Mouse (Mus musculus): ENCODE measurements around the gene Nptn.

Nptn gene

GRCm38 (mm10) chr9:58581958-58582540 lies at the start of gene Nptn:
Gene Nptn (plus strand): TSS chr9:58582240.
- peak; percentile 88 to 98 for DNase-seq (ENCODE audit: low spot score in 2 of 2)

- DNase-seq (ENCODE audit: low spot score in 2 of 2): no peak
These were observed 48.7 kb upstream of the Nptn start for GRCm38 (mm10) chr9:58533322-58533721.

- DNase-seq (ENCODE audit: low spot score in 2 of 2): peak in 1 of 2 experiments; percentile 63
These were observed 47.3 kb upstream of the Nptn start for GRCm38 (mm10) chr9:58534766-58535165.

GRCm38 (mm10) chr9:58535447-58536134 lies 46.4 kb upstream of the Nptn start:
- peak in 1 of 2 experiments; percentile 51 for DNase-seq (ENCODE audit: low spot score in 2 of 2)

- peak in 1 of 2 experiments; percentile 45 for DNase-seq (ENCODE audit: low spot score in 2 of 2)
These were observed 44.3 kb upstream of the Nptn start for GRCm38 (mm10) chr9:58537774-58538173.

- DNase-seq (ENCODE audit: low spot score in 2 of 2): peak in 1 of 2 experiments; percentile 70
These were observed 42.2 kb upstream of the Nptn start for GRCm38 (mm10) chr9:58539886-58540285.

GRCm38 (mm10) chr9:58541895-58542338 lies 40.1 kb upstream of the Nptn start:
- peak in 1 of 2 experiments; percentile 65 for DNase-seq (ENCODE audit: low spot score in 2 of 2)

- no peak for DNase-seq (ENCODE audit: low spot score in 2 of 2)
These were observed 37.1 kb upstream of the Nptn start for GRCm38 (mm10) chr9:58544879-58545324.

GRCm38 (mm10) chr9:58545428-58545827 lies 36.6 kb upstream of the Nptn start:
- DNase-seq (ENCODE audit: low spot score in 2 of 2): no peak

- DNase-seq (ENCODE audit: low spot score in 2 of 2): no peak
These were observed 35.2 kb upstream of the Nptn start for GRCm38 (mm10) chr9:58546630-58547360.

- DNase-seq (ENCODE audit: low spot score in 2 of 2): no peak
These were observed 33.1 kb upstream of the Nptn start for GRCm38 (mm10) chr9:58548897-58549296.

- DNase-seq (ENCODE audit: low spot score in 2 of 2): no peak
These were observed 32.3 kb upstream of the Nptn start for GRCm38 (mm10) chr9:58549694-58550093.

GRCm38 (mm10) chr9:58550928-58551327 lies 31.1 kb upstream of the Nptn start:
- no peak for DNase-seq (ENCODE audit: low spot score in 2 of 2)

GRCm38 (mm10) chr9:58552083-58552482 lies 30.0 kb upstream of the Nptn start:
- DNase-seq (ENCODE audit: low spot score in 2 of 2): no peak

GRCm38 (mm10) chr9:58554056-58554907 lies 27.8 kb upstream of the Nptn start:
- no peak for DNase-seq (ENCODE audit: low spot score in 2 of 2)

GRCm38 (mm10) chr9:58554908-58555684 lies 26.9 kb upstream of the Nptn start, which contains the start of gene Cd276:
Gene Cd276 (minus strand): TSS chr9:58555437.
- peak in 1 of 2 experiments; percentile 37 for DNase-seq (ENCODE audit: low spot score in 2 of 2)

- no peak for DNase-seq (ENCODE audit: low spot score in 2 of 2)
These were observed 26.2 kb upstream of the Nptn start for GRCm38 (mm10) chr9:58555685-58556414.

- DNase-seq (ENCODE audit: low spot score in 2 of 2): no peak
These were observed 25.4 kb upstream of the Nptn start for GRCm38 (mm10) chr9:58556627-58557026.

GRCm38 (mm10) chr9:58557457-58558455 lies 24.3 kb upstream of the Nptn start:
- no peak for DNase-seq (ENCODE audit: low spot score in 2 of 2)
